Mouse (Mus musculus) brain, embryonic 14.5 days (tissue): Measurements from ENCODE around the gene Sec62.

ENCODE experiments used
- CTCF ChIP-seq: fragments of 200-500 bp; IDR thresholded peaks from 2 replicates; pipeline ENCODE4 v1.5.1; 2012; ENCODE audit warnings: inconsistent platforms, mild to moderate bottlenecking, moderate library complexity, borderline replicate concordance; ENCODE audit not compliant: insufficient read depth, insufficient read length; ENCODE audit errors: extremely low read depth
- POLR2A ChIP-seq: fragments of 200-500 bp; IDR thresholded peaks from 2 replicates; pipeline ENCODE4 v1.6.1; 2012; ENCODE audit warnings: mild to moderate bottlenecking, inconsistent platforms, borderline replicate concordance; ENCODE audit not compliant: poor library complexity, insufficient read depth, insufficient read length, severe bottlenecking; ENCODE audit errors: extremely low read depth

- no peak for TF ChIP-seq CTCF
- no peak for TF ChIP-seq POLR2A
These were observed 20.2 kb downstream of the Sec62 start for GRCm38 (mm10) chr3:30812881-30813280.
